Mouse (Mus musculus): ENCODE data around the gene Ykt6. TPM values are rescaled to one million over a fixed set of nuclear protein-coding genes. Genes with fewer than 3 reads are reported as not detected.
A peak's percentile ranks its signal among the peaks of the same experiment; 100 is the strongest.

The Ykt6 gene
- total and polyA plus RNA-seq, 3 experiments, result 46.3 to 62.2 (median 53.4) TPM

DNA sequence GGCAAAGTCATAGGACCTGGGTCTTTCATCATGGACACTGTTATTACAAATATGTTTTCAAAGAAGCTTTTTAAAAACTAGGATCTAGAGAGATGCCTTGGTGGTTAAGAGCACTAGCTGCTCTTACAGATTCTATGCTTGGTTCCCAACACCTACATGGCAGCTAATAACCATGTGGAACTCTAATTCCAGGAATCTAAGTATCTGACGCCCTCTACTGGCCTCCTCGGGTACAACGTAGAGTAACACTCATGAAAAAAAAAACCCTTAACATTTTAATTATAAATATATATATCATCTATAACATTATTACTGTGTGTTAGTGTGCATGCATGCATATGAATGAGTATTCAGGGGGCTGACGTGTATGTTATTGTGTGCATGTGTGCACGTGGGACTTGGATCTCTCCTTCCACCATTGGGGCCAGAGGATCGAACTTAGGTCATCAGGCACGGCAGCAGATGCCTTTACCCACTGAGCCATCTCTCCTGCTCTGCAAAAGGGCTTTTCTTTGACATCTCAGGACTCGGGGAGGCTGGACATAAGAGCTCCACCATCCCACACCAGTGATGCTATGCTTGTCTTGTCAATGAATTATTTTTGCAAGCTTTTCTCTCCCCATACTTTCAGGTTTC, 2.2 kb upstream of the Ykt6 start:
- Histone ChIP-seq H3K79me2 (replicated peaks; ENCODE audit: control insufficient read depth, insufficient read depth, low read length) (peaks cover 6% of the 10 kb centered on the region), H3K4me1 (ENCODE audit: control insufficient read depth, insufficient read depth, low read length) (peaks cover 8% of the 10 kb centered on the region), H3K9ac (ENCODE audit: low read depth, low read length) (no peak overlapping the region), H3K4me3 (no peak overlapping the region), H3K27me3 (ENCODE audit: control insufficient read depth, insufficient read depth, low read length) (no peaks in the 10 kb centered on the region), H3K36me3 (ENCODE audit: control insufficient read depth, insufficient read depth, low read length) (peaks cover 3% of the 10 kb centered on the region; the same call in 1 of the 2 replicates), H3K27ac (peak overlapping the region; percentile 37; the same call in 1 of the 2 replicates)
- TF ChIP-seq EP300 (IDR thresholded peaks at IDR 0.05; ENCODE audit: insufficient read depth, low read depth, low read length), result no peak
- peak; percentile 65 for TF ChIP-seq CTCF (IDR thresholded peaks at IDR 0.05)
- 48% methylated on average over 8 of the region's 8 CpGs for WGBS
- DNase-seq, result no peak
- intact Hi-C loops (cut with DNase I), result no loop called here

DNA sequence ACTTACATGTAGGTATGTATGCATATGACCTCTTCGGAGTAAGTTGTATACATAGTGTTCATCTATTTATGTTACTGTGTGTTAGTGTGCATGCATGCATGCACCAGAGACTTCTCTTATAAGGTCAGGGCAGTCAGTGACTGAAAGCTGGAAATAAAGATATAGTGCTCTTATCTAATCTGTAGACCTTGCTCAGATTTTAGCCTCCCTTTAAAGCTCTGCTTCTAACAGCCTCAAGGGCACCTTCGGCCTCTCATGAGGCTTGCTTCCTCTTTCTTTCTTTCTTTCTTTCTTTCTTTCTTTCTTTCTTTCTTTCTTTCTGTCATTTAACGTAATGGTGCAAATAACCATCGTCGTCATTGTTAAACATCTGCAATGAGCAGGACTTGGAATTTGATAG, 1.1 kb upstream of the Ykt6 start:
- no peaks in the 10 kb centered on the region for H3K27me3 ChIP-seq (ENCODE audit: control insufficient read depth, insufficient read depth, low read length)
- TF ChIP-seq POLR2A (IDR thresholded peaks at IDR 0.05; ENCODE audit: insufficient read depth, low read depth, low read length) (no peak), EP300 (IDR thresholded peaks at IDR 0.05; ENCODE audit: insufficient read depth, low read depth, low read length) (no peak), CTCF (IDR thresholded peaks at IDR 0.05) (no peak)
- intact Hi-C loops (cut with DNase I), result loop anchor here (2.0 kb wide), 1 partner anchor 68 kb away; no protein-coding TSS in a partner anchor
- no peak overlapping the region for H3K4me3 ChIP-seq
- peaks cover 10% of the 10 kb centered on the region for H3K4me1 ChIP-seq (ENCODE audit: control insufficient read depth, insufficient read depth, low read length)
- WGBS, result 67% methylated on average over 5 of the region's 5 CpGs
- H3K79me2 ChIP-seq (replicated peaks; ENCODE audit: control insufficient read depth, insufficient read depth, low read length), result peaks cover 8% of the 10 kb centered on the region
- H3K36me3 ChIP-seq (ENCODE audit: control insufficient read depth, insufficient read depth, low read length), result peaks cover 3% of the 10 kb centered on the region; the same call in 1 of the 2 replicates
- H3K27ac ChIP-seq, result no peak overlapping the region
- no peak for DNase-seq
- no peak overlapping the region for H3K9ac ChIP-seq (ENCODE audit: low read depth, low read length)

DNA sequence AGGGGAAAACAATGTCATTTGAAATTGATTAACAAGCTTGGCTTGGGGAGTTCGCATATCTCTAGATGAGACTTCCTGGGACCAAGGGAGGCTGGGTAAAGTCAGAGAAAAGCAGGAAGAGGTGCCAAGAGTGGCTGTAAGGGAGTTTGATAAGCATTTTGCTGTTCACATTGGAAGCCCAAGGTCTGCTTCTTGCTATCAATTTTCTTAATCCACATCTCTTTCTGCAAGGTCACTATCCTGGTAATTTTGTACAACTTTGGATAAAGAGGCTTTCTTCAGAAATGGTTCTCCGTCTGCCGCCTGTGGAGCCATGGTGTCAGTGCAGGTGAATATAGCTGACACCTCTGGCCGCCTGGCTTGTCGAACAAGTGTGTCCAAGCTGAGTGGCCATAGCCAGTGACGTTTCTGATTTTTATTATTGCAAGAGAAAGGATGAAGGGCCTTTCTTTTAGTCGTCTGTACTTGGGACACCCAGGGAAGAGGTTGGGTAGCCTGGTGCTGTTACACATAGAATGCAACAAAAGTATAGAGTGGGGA, 458 bp upstream of the Ykt6 start:
- Histone ChIP-seq H3K4me1 (ENCODE audit: control insufficient read depth, insufficient read depth, low read length) (peaks cover 11% of the 10 kb centered on the region), H3K4me3 (peak overlapping the region; percentile 83), H3K27me3 (ENCODE audit: control insufficient read depth, insufficient read depth, low read length) (no peaks in the 10 kb centered on the region), H3K27ac (peak overlapping the region; percentile 97), H3K36me3 (ENCODE audit: control insufficient read depth, insufficient read depth, low read length) (peaks cover 5% of the 10 kb centered on the region; the same call in 1 of the 2 replicates), H3K79me2 (replicated peaks; ENCODE audit: control insufficient read depth, insufficient read depth, low read length) (peaks cover 8% of the 10 kb centered on the region), H3K9ac (ENCODE audit: low read depth, low read length) (peak overlapping the region; percentile 87)
- TF ChIP-seq CTCF (IDR thresholded peaks at IDR 0.05), result peak; percentile 74
- TF ChIP-seq POLR2A (IDR thresholded peaks at IDR 0.05; ENCODE audit: insufficient read depth, low read depth, low read length), result no peak
- whole genome bisulfite sequencing, result 2% methylated on average over 7 of the region's 7 CpGs
- no peak for DNase-seq
- intact Hi-C loops (cut with DNase I), result loop anchor here (2.0 kb wide), 1 partner anchor 68 kb away; no protein-coding TSS in a partner anchor

DNA sequence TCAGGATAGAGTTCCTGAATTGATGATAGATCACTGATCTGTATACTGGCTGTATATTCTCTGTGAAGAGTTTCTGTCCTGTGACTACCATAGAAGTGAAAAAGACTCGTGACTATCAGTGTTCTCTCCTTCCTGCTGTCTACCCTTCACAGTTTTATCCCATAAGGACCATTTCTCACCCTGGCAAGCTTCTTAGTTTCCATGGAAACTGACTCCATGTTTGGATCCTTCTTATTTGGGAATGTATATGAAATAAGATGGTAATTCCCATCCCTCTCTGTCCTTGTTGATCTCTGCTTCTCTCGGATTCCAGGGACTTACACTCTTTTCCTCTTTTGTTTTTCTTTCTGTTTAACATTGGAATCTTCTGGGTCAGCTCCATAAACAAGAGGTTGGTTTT, 4.6 kb downstream of the Ykt6 start:
- 47% methylated on average over 2 of the region's 2 CpGs for WGBS
- intact Hi-C loops (cut with DNase I), result no loop called here
- no peak for DNase-seq
- Histone ChIP-seq H3K79me2 (replicated peaks; ENCODE audit: control insufficient read depth, insufficient read depth, low read length) (peaks cover 10% of the 10 kb centered on the region), H3K4me3 (no peak overlapping the region), H3K9ac (ENCODE audit: low read depth, low read length) (no peak overlapping the region), H3K27me3 (ENCODE audit: control insufficient read depth, insufficient read depth, low read length) (no peaks in the 10 kb centered on the region), H3K36me3 (ENCODE audit: control insufficient read depth, insufficient read depth, low read length) (peaks cover 6% of the 10 kb centered on the region; the same call in 1 of the 2 replicates), H3K27ac (no peak overlapping the region), H3K4me1 (ENCODE audit: control insufficient read depth, insufficient read depth, low read length) (peaks cover 8% of the 10 kb centered on the region)
- TF ChIP-seq CTCF (IDR thresholded peaks at IDR 0.05) (no peak), EP300 (IDR thresholded peaks at IDR 0.05; ENCODE audit: insufficient read depth, low read depth, low read length) (no peak), POLR2A (IDR thresholded peaks at IDR 0.05; ENCODE audit: insufficient read depth, low read depth, low read length) (no peak)

DNA sequence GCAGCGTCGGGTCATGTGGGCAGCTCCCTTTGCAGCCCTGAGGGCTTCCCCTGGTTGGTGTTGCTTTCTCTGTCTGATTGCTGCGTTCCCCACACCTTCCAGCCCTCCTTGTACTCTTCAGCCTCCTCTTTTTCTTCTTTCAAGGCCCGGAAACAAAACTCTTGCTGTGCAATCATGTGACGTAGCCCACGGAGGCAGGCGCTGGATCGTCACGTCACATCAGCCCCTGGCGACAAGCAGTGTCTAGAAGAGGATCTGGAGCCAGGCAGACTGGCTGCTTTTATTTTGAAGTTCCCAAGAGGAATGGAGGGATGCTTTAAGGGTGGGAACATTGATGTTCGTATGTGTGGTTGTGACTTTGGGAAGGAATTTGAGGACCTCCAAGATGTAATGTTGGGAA, 10.4 kb downstream of the Ykt6 start:
- no peaks in the 10 kb centered on the region for H3K27me3 ChIP-seq (ENCODE audit: control insufficient read depth, insufficient read depth, low read length)
- H3K27ac ChIP-seq, result no peak overlapping the region
- no peak for TF ChIP-seq CTCF (IDR thresholded peaks at IDR 0.05)
- no peak for TF ChIP-seq POLR2A (IDR thresholded peaks at IDR 0.05; ENCODE audit: insufficient read depth, low read depth, low read length)
- TF ChIP-seq EP300 (IDR thresholded peaks at IDR 0.05; ENCODE audit: insufficient read depth, low read depth, low read length), result no peak
- peaks cover 1% of the 10 kb centered on the region; the same call in 1 of the 2 replicates for H3K79me2 ChIP-seq (replicated peaks; ENCODE audit: control insufficient read depth, insufficient read depth, low read length)
- H3K36me3 ChIP-seq (ENCODE audit: control insufficient read depth, insufficient read depth, low read length), result no peaks in the 10 kb centered on the region
- no peak overlapping the region for H3K9ac ChIP-seq (ENCODE audit: low read depth, low read length)
- H3K4me3 ChIP-seq, result no peak overlapping the region
- no peaks in the 10 kb centered on the region for H3K4me1 ChIP-seq (ENCODE audit: control insufficient read depth, insufficient read depth, low read length)
- no peak for DNase-seq
- 82% methylated on average over 11 of the region's 11 CpGs for WGBS
- intact Hi-C loops (cut with DNase I), result no loop called here

DNA sequence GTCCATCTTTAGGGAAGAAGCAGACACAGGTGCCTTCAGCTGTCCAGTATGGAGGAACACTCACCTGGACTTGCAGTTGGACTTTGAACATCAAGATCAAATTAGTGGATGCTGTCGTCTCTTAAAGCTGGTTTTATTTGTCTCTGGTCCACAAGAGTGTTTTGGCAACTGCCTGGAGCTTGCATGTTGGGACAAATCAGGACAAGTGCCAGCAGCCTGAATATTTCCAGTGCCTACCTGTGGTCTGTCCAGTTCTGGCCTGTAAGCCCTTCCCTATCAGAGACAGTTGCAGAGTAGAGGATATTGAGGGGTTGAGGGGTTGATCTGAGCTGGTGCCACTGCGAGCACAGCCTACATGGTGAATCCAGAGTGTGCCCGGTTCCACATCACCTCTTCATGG, 11.3 kb downstream of the Ykt6 start:
- no peaks in the 10 kb centered on the region for H3K4me1 ChIP-seq (ENCODE audit: control insufficient read depth, insufficient read depth, low read length)
- WGBS, result 92% methylated on average over 3 of the region's 3 CpGs
- intact Hi-C loops (cut with DNase I), result no loop called here
- no peaks in the 10 kb centered on the region for H3K27me3 ChIP-seq (ENCODE audit: control insufficient read depth, insufficient read depth, low read length)
- no peak overlapping the region for H3K9ac ChIP-seq (ENCODE audit: low read depth, low read length)
- no peaks in the 10 kb centered on the region for H3K79me2 ChIP-seq (replicated peaks; ENCODE audit: control insufficient read depth, insufficient read depth, low read length)
- DNase-seq, result no peak
- H3K4me3 ChIP-seq, result no peak overlapping the region
- H3K27ac ChIP-seq, result no peak overlapping the region
- TF ChIP-seq EP300 (IDR thresholded peaks at IDR 0.05; ENCODE audit: insufficient read depth, low read depth, low read length), result no peak
- no peak for TF ChIP-seq CTCF (IDR thresholded peaks at IDR 0.05)
- TF ChIP-seq POLR2A (IDR thresholded peaks at IDR 0.05; ENCODE audit: insufficient read depth, low read depth, low read length), result no peak
- H3K36me3 ChIP-seq (ENCODE audit: control insufficient read depth, insufficient read depth, low read length), result no peaks in the 10 kb centered on the region
